Mouse (Mus musculus): ENCODE measurements around the gene Odf3l2.

DNA sequence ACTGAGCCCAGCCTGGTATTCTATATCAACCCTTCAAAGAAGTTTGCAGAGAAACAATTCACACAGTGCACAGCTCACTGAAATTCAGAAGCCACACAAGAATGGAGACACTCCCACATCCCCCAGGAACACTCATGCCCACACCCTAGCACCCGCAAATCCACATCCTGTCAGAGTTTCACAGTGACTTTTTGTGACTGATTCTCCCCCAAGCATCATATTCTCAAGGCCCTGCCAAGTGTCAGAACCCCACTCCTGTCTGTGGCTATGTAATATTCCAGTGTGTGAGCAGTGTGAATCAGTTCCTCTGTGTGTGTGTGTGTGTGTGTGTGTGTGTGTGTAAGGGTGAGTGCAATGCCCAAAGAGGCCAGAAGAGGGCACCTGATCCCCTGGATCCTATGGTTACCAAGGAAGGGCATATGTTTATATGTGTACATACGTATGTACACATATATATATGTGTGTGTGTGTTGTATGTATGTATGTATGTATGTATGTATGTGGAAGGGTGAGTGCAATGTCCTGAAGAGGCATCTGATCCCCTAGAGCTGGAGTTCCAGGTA lies 46.5 kb upstream of the Odf3l2 start:
- TF ChIP-seq CTCF (IDR thresholded peaks at IDR 0.05; ENCODE audit: low read depth, low read length) (no peak), POLR2A (IDR thresholded peaks at IDR 0.05; ENCODE audit: insufficient read depth, low read length) (no peak)

Measured in ES-Bruce4 (cell line).